Mouse (Mus musculus) sigmoid colon, adult 10 weeks (tissue): ENCODE results near the gene Chst3. TPM values are rescaled to one million over a fixed set of nuclear protein-coding genes. Genes with fewer than 3 reads are reported as not detected.

Experiments
- polyA plus RNA-seq: library from polyadenylated mRNA; stranded (reverse); fragments of 350-450 nt; fragmentation: Illumina TruSeq; extraction: RNeasy Lipid Tissue Mini Kit (QIAGEN cat#74804); gene quantifications from one replicate; pipeline ENCODE4 v1.2.3, GENCODE M21; 2014; ENCODE audit warnings: low read depth, low replicate concordance

The Chst3 gene
- polyA plus RNA-seq = 1.8 TPM

GRCm38 (mm10) chr10:60218591-60219499 is at the start of gene Chst3:
Gene Chst3, minus strand, starts transcription at chr10:60219260.

Other genes with a start within 250 kb of the Chst3 start
- 8.9 TPM for gene Ascc1, start 216.5 kb downstream of the Chst3 start, polyA plus RNA-seq
- 29.8 TPM for gene Anapc16, start 216.1 kb downstream of the Chst3 start, polyA plus RNA-seq
- 3.2 TPM for gene Spock2, start 113.0 kb downstream of the Chst3 start, polyA plus RNA-seq
- 71.8 TPM for gene Psap, start 58.4 kb upstream of the Chst3 start, polyA plus RNA-seq
- gene Vsir, start 127.6 kb upstream of the Chst3 start, polyA plus RNA-seq = 3.2 TPM
- gene Gm17455, start 180.5 kb upstream of the Chst3 start, polyA plus RNA-seq = not detected